Mouse (Mus musculus) forebrain, embryonic 16.5 days (tissue): Measurements from ENCODE around the gene Ano1. TPM values are rescaled to one million over a fixed set of nuclear protein-coding genes. Genes with fewer than 3 reads are reported as not detected.

Source experiments
- ATAC-seq: fragments of 200-750 bp; cut with Nextera tagmentation; 2 replicates; pipeline ENCODE4 v1.8.0; 2017; ENCODE audit warnings: mild to moderate bottlenecking, moderate library complexity
- H3K27ac ChIP-seq: fragments of 300-500 bp; sonication (generic); 2 replicates; pipeline ENCODE4 v1.5.1; 2014; ENCODE audit warnings: low read length, control low read depth
- H3K27me3 ChIP-seq: fragments of 300-500 bp; sonication (generic); replicated peaks from 2 replicates; pipeline ENCODE4 v1.6.1; 2014; ENCODE audit warnings: low read length; ENCODE audit not compliant: control insufficient read depth, insufficient read depth
- H3K36me3 ChIP-seq: fragments of 300-500 bp; sonication (generic); 2 replicates; pipeline ENCODE4 v1.6.1; 2014; ENCODE audit not compliant: control insufficient read depth, insufficient read depth
- H3K4me1 ChIP-seq: fragments of 300-500 bp; sonication (generic); replicated peaks from 2 replicates; pipeline ENCODE4 v1.6.1; 2014; ENCODE audit warnings: low read length; ENCODE audit not compliant: control insufficient read depth, insufficient read depth
- H3K4me2 ChIP-seq: fragments of 300-500 bp; sonication (generic); 2 replicates; pipeline ENCODE4 v1.6.1; 2014; ENCODE audit warnings: mild to moderate bottlenecking, low read length, control low read depth
- H3K4me3 ChIP-seq: fragments of 300-500 bp; sonication (generic); replicated peaks from 2 replicates; pipeline ENCODE4 v1.5.1; 2014; ENCODE audit warnings: mild to moderate bottlenecking, low read length, control low read depth
- H3K9ac ChIP-seq: fragments of 300-500 bp; sonication (generic); replicated peaks from 2 replicates; pipeline ENCODE4 v1.6.1; 2014; ENCODE audit warnings: low read depth, low read length, control low read depth
- H3K9me3 ChIP-seq: fragments of 300-500 bp; sonication (generic); 2 replicates; pipeline ENCODE4 v1.6.1; 2016; ENCODE audit warnings: low read length; ENCODE audit not compliant: control insufficient read depth
- WGBS: fragments of 180-500 bp; shearing (Covaris S2); extraction: QIAGEN DNeasy Blood & Tissue Kit; methylation state at CpG from one replicate; pipeline ENCODE4 v1.1.7; 2014; 5-methylcytosine and 5-hydroxymethylcytosine counted together
- polyA plus RNA-seq: library from polyadenylated mRNA; unstranded; fragments of >200 nt; fragmentation: Nextera tagmentation; extraction: Ambion mirVana; gene quantifications from 2 replicates; pipeline ENCODE4 v1.2.1, GENCODE M21; 2015

The Ano1 gene
- polyA plus RNA-seq, 1 experiment from 2014 or later: 9.4 TPM

DNA sequence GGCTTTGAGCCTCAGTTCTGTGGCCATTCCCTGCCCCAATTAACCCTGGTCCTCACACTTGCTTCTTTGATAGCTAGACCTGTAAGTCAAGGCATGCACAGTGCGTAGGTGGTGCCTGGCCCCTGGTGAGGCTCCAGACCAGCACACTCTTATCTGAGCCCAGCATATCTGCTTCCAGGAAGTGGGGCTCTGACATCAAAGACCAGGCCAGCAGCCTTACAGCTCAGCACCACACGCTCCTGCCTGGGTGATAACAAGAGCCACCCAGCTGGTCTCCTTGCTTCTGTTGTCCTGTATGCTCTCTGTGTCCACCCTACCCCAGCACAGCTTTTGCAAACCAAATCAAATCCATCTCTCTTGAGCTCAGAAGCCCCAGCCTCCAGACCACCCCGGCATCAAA, 34.8 kb upstream of the Ano1 start:
- WGBS: 75% methylated on average over 3 of the region's 3 CpGs
- H3K4me3 ChIP-seq: no peak overlapping the region
- no peak for ATAC-seq

DNA sequence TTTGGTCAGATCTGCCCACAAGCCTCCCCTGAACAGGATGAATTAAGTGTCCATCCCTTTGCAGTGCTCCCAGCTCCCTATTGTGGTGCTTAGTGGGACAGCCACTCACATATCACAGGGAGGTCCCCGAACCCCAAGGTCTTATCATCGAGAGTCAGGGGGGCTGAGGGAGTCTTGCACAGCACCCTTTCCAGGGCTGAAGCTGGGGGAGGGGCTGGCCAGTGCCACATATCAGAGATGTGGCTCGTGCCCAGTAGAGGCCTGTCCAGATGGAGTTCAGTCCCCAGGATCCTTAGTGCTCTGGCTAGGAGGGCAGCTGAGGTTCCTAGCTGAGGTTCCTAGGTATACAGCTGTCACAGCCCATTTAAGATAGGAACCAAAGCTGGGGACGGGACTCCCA, 32.4 kb upstream of the Ano1 start:
- no peak for ATAC-seq
- Histone ChIP-seq H3K27me3 (no peaks in the 10 kb centered on the region), H3K9me3 (no peaks in the 10 kb centered on the region), H3K4me1 (no peaks in the 10 kb centered on the region; the same call in 1 of the 2 replicates), H3K4me3 (no peak overlapping the region), H3K36me3 (no peaks in the 10 kb centered on the region), H3K27ac (no peak overlapping the region), H3K4me2 (no peak overlapping the region), H3K9ac (no peak overlapping the region)
- 77% methylated on average over 4 of the region's 4 CpGs for WGBS

More for the DNA sequence above, 34.8 kb upstream of the Ano1 start:
- Histone ChIP-seq H3K27me3 (no peaks in the 10 kb centered on the region), H3K4me2 (no peak overlapping the region), H3K9me3 (no peaks in the 10 kb centered on the region), H3K27ac (no peak overlapping the region), H3K36me3 (no peaks in the 10 kb centered on the region), H3K9ac (no peak overlapping the region), H3K4me1 (no peaks in the 10 kb centered on the region; the same call in 1 of the 2 replicates)

DNA sequence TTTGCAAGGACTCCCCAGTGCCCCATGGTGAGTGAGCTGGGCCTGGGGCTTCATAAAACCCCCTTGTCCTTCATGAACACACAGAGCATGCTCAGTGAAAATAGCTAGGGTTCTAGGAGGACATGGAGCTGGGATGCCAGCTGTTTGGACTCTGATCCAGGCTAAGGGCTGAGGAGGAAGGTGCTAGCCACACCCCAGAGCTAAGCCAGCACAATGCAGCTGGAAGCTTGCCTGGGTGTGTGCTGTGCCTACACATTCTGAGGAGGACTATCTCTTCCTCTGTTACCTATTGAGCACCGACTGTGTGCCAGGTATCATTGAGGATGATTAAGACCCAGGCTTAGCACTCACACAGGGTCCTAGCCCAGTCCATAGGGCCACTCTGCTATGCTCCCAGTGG, 30.6 kb upstream of the Ano1 start:
- Histone ChIP-seq H3K9ac (no peak overlapping the region), H3K27me3 (no peaks in the 10 kb centered on the region), H3K4me3 (no peak overlapping the region), H3K36me3 (no peaks in the 10 kb centered on the region), H3K4me1 (no peaks in the 10 kb centered on the region), H3K27ac (no peak overlapping the region), H3K4me2 (no peak overlapping the region), H3K9me3 (no peaks in the 10 kb centered on the region)
- 94% methylated on average over 1 of the region's 1 CpGs for WGBS
- no peak for ATAC-seq

DNA sequence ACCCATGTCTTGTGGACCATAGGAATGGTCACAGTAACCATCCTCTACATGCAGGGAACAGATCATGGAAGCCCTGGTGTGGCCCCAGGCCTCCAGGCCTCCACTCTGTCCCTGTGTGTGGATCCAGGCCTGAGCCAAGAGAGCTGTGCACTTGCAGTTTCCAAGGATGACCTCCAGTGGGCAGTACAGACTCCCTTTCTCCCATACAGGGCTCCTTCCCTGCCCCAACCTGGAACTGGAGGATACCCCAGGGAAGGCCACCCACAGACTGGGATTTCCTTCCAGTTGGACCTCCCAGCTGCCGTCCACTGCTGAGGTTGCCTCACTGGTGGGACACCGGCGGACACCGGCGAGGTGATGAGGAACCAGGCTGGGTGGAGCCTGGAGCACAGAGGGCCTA, 29.6 kb upstream of the Ano1 start:
- Histone ChIP-seq H3K27ac (no peak overlapping the region), H3K4me1 (no peaks in the 10 kb centered on the region), H3K9ac (no peak overlapping the region), H3K4me3 (no peak overlapping the region), H3K27me3 (no peaks in the 10 kb centered on the region), H3K4me2 (no peak overlapping the region), H3K9me3 (no peaks in the 10 kb centered on the region), H3K36me3 (no peaks in the 10 kb centered on the region)
- WGBS: 41% methylated on average over 5 of the region's 5 CpGs
- ATAC-seq: no peak

DNA sequence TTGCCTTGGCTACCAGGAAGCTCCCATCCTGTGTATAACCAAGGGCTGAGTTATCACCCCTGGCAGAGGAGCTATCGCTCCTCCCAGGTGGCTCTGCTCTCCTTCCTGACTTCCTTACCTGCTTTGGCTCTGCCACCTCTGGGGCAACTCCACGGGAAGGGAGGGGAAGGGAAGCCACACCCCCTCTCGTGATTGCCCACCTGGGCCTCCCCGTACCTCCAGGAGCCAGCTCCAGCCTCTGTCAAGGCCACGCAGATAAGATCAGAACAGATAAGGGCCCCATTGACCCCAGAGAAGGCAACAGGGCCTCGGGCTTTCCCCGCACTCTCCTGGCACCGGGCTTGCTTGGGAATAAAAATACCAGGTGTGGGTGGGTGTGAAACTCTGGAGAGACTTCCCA, 28.4 kb upstream of the Ano1 start:
- Histone ChIP-seq H3K27ac (no peak overlapping the region), H3K4me2 (no peak overlapping the region), H3K4me1 (no peaks in the 10 kb centered on the region), H3K36me3 (no peaks in the 10 kb centered on the region), H3K9me3 (no peaks in the 10 kb centered on the region), H3K9ac (no peak overlapping the region), H3K27me3 (no peaks in the 10 kb centered on the region), H3K4me3 (no peak overlapping the region)
- WGBS: 79% methylated on average over 8 of the region's 8 CpGs
- no peak for ATAC-seq

DNA sequence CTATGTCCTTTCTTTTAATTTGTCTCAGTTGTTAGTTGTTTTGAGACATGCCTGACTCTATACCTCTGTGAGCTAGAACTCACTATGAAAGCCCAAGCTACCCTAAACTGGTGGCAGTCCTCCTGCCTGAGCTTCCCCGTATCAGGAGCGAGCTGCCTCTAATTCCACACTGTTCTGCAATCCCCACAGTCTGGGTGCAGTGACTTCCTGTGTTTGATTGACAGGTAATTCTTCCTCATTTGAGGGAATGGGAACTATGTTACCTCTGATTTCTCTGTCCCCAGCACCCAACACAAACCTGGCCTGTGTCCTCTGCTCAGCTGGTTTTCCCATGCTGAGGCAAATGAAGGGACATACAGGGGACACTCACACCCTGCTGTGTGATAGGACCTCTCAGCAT, 27.9 kb upstream of the Ano1 start:
- no peaks in the 10 kb centered on the region for H3K9me3 ChIP-seq
- no peaks in the 10 kb centered on the region for H3K27me3 ChIP-seq
- H3K9ac ChIP-seq: no peak overlapping the region
- no peaks in the 10 kb centered on the region for H3K36me3 ChIP-seq
- no peak overlapping the region for H3K4me3 ChIP-seq
- WGBS: 88% methylated on average over 2 of the region's 2 CpGs
- H3K4me1 ChIP-seq: no peaks in the 10 kb centered on the region
- no peak for ATAC-seq
- no peak overlapping the region for H3K27ac ChIP-seq
- H3K4me2 ChIP-seq: no peak overlapping the region

DNA sequence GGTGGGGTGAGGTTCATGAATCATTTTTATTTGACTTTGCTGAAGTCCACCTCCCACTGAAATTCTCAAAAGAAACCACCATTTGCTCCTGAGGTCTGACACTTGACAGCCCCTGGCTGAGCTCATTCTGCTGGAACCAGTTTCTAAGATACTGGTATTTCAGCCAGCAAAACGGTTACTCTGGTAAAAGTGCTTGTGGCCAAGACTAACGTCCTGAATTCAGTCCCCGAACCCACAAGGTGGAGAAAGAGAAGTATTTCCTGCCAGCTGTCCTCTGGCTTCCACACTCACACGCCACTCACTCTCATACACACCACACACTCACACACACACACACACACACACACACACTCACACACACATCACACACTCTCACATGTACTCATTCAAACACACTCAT, 26.0 kb upstream of the Ano1 start:
- 58% methylated on average over 4 of the region's 4 CpGs for WGBS

DNA sequence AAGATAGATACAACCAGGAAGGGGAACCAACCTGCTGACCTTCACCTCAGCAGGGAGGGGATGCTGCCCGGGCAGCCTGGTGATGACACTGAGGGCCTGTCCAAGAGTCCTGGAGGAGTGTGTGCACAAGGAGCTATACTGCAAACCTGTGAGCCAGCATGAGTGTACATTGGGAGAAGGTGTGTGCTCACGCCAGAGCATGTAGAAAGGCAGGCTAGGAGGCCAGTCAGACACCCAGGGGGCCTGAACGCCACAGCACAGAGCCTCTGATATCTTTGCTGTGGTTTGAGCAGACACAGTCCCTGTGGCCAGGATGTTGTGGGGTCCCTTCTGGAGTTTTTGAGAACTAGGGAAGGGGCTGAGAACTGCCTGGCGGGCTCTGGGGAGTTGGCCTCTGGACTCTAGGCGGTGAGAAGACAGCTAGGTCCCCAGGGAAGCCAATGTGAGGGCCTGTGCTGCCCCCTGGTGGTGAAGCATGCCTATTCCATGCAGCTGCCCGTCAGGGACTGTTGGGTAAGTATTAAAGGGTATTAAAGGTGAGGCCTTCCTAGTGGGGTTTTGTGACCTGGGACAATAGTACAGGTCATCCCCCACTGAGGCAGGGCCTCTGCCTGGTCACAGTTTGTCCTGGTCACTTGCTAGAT, 24.2 kb upstream of the Ano1 start:
- peak; percentile 82 for ATAC-seq
- Histone ChIP-seq H3K4me2 (no peak overlapping the region), H3K27ac (no peak overlapping the region), H3K4me1 (no peaks in the 10 kb centered on the region), H3K27me3 (no peaks in the 10 kb centered on the region), H3K9me3 (no peaks in the 10 kb centered on the region), H3K9ac (no peak overlapping the region), H3K36me3 (no peaks in the 10 kb centered on the region), H3K4me3 (no peak overlapping the region)
- 31% methylated on average over 6 of the region's 6 CpGs for WGBS

More for the DNA sequence above, 26.0 kb upstream of the Ano1 start:
- H3K9ac ChIP-seq: no peak overlapping the region
- H3K36me3 ChIP-seq: no peaks in the 10 kb centered on the region
- H3K4me1 ChIP-seq: no peaks in the 10 kb centered on the region
- no peak overlapping the region for H3K27ac ChIP-seq
- no peak overlapping the region for H3K4me2 ChIP-seq
- ATAC-seq: no peak
- no peaks in the 10 kb centered on the region for H3K9me3 ChIP-seq
- no peak overlapping the region for H3K4me3 ChIP-seq
- H3K27me3 ChIP-seq: no peaks in the 10 kb centered on the region

DNA sequence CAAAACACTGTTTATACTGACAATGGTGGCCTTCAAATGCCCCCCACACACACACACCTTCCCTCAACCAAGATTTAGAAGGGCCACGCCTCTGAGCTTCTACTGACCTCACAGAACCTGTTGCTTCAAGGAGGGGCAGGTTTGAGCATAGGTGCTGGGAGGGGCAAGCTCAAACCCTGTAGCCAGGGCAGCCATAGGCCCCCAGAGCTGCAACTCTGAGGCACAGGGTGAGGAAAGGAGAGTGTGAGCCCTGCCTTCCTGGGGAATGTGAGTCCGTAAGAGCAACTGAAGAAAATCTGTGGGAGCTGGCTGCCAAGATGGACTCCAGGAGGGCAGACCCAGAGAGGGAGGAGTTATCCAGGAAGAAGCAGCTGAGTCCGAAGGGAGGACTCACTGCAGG, 23.4 kb upstream of the Ano1 start:
- H3K4me3 ChIP-seq: no peak overlapping the region
- no peaks in the 10 kb centered on the region for H3K27me3 ChIP-seq
- 77% methylated on average over 3 of the region's 3 CpGs for WGBS

DNA sequence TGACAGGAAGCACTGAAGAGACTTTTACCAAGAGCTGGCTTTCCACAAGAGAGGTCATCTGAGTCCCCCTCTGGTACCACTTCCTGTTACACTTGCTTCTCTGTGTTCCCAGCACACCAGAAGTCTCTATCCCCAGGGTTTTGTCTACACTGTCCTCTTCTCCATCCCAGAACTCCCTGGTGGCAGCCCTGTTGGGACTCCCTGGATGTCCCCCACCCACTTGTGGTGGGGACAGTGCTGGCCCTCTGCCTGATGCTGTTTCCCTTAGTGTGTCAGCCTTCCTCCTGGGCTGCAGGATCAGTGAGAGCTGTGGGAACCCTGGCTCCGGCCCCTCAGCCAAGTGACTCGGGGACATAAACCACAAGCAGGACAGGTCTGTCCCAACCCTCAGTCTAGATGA, 22.5 kb upstream of the Ano1 start:
- Histone ChIP-seq H3K4me1 (no peaks in the 10 kb centered on the region), H3K36me3 (no peaks in the 10 kb centered on the region), H3K27me3 (no peaks in the 10 kb centered on the region), H3K27ac (no peak overlapping the region), H3K9ac (no peak overlapping the region), H3K9me3 (no peaks in the 10 kb centered on the region), H3K4me2 (no peak overlapping the region), H3K4me3 (no peak overlapping the region)
- 89% methylated on average over 2 of the region's 2 CpGs for WGBS
- no peak for ATAC-seq

More for the DNA sequence above, 23.4 kb upstream of the Ano1 start:
- H3K4me1 ChIP-seq: no peaks in the 10 kb centered on the region
- H3K4me2 ChIP-seq: no peak overlapping the region
- H3K27ac ChIP-seq: no peak overlapping the region
- no peak for ATAC-seq
- no peak overlapping the region for H3K9ac ChIP-seq
- no peaks in the 10 kb centered on the region for H3K36me3 ChIP-seq
- H3K9me3 ChIP-seq: no peaks in the 10 kb centered on the region
